Mouse (Mus musculus): ENCODE results near the gene Slc26a10. TPM values are rescaled to one million over a fixed set of nuclear protein-coding genes. Genes with fewer than 3 reads are reported as not detected.

Gene Slc26a10
- polyA plus RNA-seq, 1 experiment: 1.3 TPM

GRCm38 (mm10) chr10:127143228-127143627, 37.2 kb downstream of the Slc26a10 start:
- H3K4me3 ChIP-seq: no peak overlapping the region
- H3K36me3 ChIP-seq (ENCODE audit: control insufficient read depth, insufficient read depth): no peaks in the 10 kb centered on the region
- H3K4me2 ChIP-seq (ENCODE audit: low read depth): no peak overlapping the region
- no peak overlapping the region for H3ac ChIP-seq (ENCODE audit: control insufficient read depth, insufficient read length)
- TF ChIP-seq POLR2AphosphoS2 (IDR thresholded peaks at IDR 0.05; ENCODE audit: insufficient read length, low read depth) (no peak), TCF3 (IDR thresholded peaks at IDR 0.05; ENCODE audit: insufficient read length, low read depth) (no peak), MYOG (IDR thresholded peaks at IDR 0.05; ENCODE audit: control insufficient read depth in 1 of 3, insufficient read depth in 1 of 3, insufficient read length in 2 of 3, low read depth in 2 of 3) (no peak), MYOD1 (IDR thresholded peaks at IDR 0.05; ENCODE audit: control insufficient read depth in 1 of 3, insufficient read length in 2 of 3, low read depth in 2 of 3) (no peak), USF1 (IDR thresholded peaks at IDR 0.05; ENCODE audit: low read depth) (no peak), TCF12 (IDR thresholded peaks at IDR 0.05; ENCODE audit: insufficient read depth, poor library complexity, severe bottlenecking) (no peak), E2F4 (IDR thresholded peaks at IDR 0.05; ENCODE audit: insufficient read depth) (no peak), MAX (IDR thresholded peaks at IDR 0.05; ENCODE audit: low read depth) (no peak), CEBPB (IDR thresholded peaks at IDR 0.05; ENCODE audit: insufficient read depth, poor library complexity, severe bottlenecking) (no peak), REST (IDR thresholded peaks at IDR 0.05; ENCODE audit: insufficient read depth, insufficient read length) (no peak), POLR2A (IDR thresholded peaks at IDR 0.05; ENCODE audit: insufficient read length, low read depth) (no peak), SRF (IDR thresholded peaks at IDR 0.05; ENCODE audit: control insufficient read depth, insufficient read length, low read depth) (no peak)
- H3K27me3 ChIP-seq (ENCODE audit: control insufficient read depth, insufficient read depth, insufficient read length): no peaks in the 10 kb centered on the region
- H3K79me2 ChIP-seq (ENCODE audit: control insufficient read depth, insufficient read depth): no peaks in the 10 kb centered on the region

DNA sequence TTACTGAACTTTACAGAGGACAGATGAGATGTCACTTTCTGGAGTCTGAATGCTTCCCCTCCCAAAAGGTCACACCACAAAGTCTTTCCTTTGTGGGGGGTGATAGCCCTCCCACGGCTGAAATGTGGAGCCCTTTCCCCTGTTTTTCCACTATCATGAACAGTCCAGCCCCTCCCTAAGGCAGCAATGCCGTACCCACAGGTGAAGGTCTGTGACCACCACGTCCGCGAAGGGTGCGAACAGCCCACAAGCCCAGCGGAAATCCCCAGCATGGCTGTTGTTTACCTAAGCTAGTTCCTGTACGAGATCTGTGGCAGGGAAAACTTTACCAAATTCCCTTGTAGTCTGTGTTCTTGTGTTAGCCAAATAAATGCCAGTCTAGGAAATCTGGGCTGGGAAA, 38.9 kb downstream of the Slc26a10 start:
- H3K79me2 ChIP-seq (ENCODE audit: control insufficient read depth, insufficient read depth): no peaks in the 10 kb centered on the region
- H3K36me3 ChIP-seq (ENCODE audit: control insufficient read depth, insufficient read depth): no peaks in the 10 kb centered on the region
- no peaks in the 10 kb centered on the region for H3K27me3 ChIP-seq (ENCODE audit: control insufficient read depth, insufficient read depth, insufficient read length)
- H3ac ChIP-seq (ENCODE audit: control insufficient read depth, insufficient read length): no peak overlapping the region
- no peak overlapping the region for H3K4me3 ChIP-seq
- no peak for TF ChIP-seq MYOG (IDR thresholded peaks at IDR 0.05; ENCODE audit: control insufficient read depth in 1 of 3, insufficient read depth in 1 of 3, insufficient read length in 2 of 3, low read depth in 2 of 3)
- TF ChIP-seq TCF12 (IDR thresholded peaks at IDR 0.05; ENCODE audit: insufficient read depth, poor library complexity, severe bottlenecking): no peak
- no peak for TF ChIP-seq USF1 (IDR thresholded peaks at IDR 0.05; ENCODE audit: low read depth)
- TF ChIP-seq MYOD1 (IDR thresholded peaks at IDR 0.05; ENCODE audit: control insufficient read depth in 1 of 3, insufficient read length in 2 of 3, low read depth in 2 of 3): no peak
- TF ChIP-seq CEBPB (IDR thresholded peaks at IDR 0.05; ENCODE audit: insufficient read depth, poor library complexity, severe bottlenecking): no peak
- no peak for TF ChIP-seq SRF (IDR thresholded peaks at IDR 0.05; ENCODE audit: control insufficient read depth, insufficient read length, low read depth)
- no peak for TF ChIP-seq TCF3 (IDR thresholded peaks at IDR 0.05; ENCODE audit: insufficient read length, low read depth)
- no peak for TF ChIP-seq E2F4 (IDR thresholded peaks at IDR 0.05; ENCODE audit: insufficient read depth)
- no peak for TF ChIP-seq POLR2A (IDR thresholded peaks at IDR 0.05; ENCODE audit: insufficient read length, low read depth)
- TF ChIP-seq REST (IDR thresholded peaks at IDR 0.05; ENCODE audit: insufficient read depth, insufficient read length): no peak
- TF ChIP-seq MAX (IDR thresholded peaks at IDR 0.05; ENCODE audit: low read depth): no peak
- no peak for TF ChIP-seq POLR2AphosphoS2 (IDR thresholded peaks at IDR 0.05; ENCODE audit: insufficient read length, low read depth)
- no peak overlapping the region for H3K4me2 ChIP-seq (ENCODE audit: low read depth)

DNA sequence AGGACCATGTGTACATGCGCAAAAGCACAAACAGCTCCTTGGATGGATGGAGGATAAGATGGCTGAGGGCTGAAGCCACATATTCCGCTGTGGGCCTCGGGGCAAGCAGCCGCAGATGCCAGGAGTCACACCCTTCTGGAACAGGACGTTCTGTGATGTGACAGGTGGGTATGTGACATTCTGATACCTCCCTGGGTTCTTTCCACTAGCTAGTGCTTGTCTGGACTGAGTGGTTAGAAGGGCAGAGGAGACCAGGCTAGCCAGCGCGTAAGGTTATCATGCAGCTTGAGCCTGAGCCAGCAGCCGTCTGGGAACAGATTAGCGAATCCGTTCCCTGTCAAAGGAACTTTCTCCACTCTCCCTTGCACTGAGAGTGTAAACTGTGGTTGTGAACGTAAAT, 39.5 kb downstream of the Slc26a10 start:
- H3K4me3 ChIP-seq: no peak overlapping the region
- H3K27me3 ChIP-seq (ENCODE audit: control insufficient read depth, insufficient read depth, insufficient read length): no peaks in the 10 kb centered on the region
- no peaks in the 10 kb centered on the region for H3K79me2 ChIP-seq (ENCODE audit: control insufficient read depth, insufficient read depth)
- no peaks in the 10 kb centered on the region for H3K36me3 ChIP-seq (ENCODE audit: control insufficient read depth, insufficient read depth)
- no peak overlapping the region for H3K4me2 ChIP-seq (ENCODE audit: low read depth)
- no peak overlapping the region for H3ac ChIP-seq (ENCODE audit: control insufficient read depth, insufficient read length)
- no peak for TF ChIP-seq TCF12 (IDR thresholded peaks at IDR 0.05; ENCODE audit: insufficient read depth, poor library complexity, severe bottlenecking)
- no peak for TF ChIP-seq REST (IDR thresholded peaks at IDR 0.05; ENCODE audit: insufficient read depth, insufficient read length)
- TF ChIP-seq SRF (IDR thresholded peaks at IDR 0.05; ENCODE audit: control insufficient read depth, insufficient read length, low read depth): no peak
- TF ChIP-seq E2F4 (IDR thresholded peaks at IDR 0.05; ENCODE audit: insufficient read depth): no peak
- no peak for TF ChIP-seq POLR2AphosphoS2 (IDR thresholded peaks at IDR 0.05; ENCODE audit: insufficient read length, low read depth)
- TF ChIP-seq MYOG (IDR thresholded peaks at IDR 0.05; ENCODE audit: control insufficient read depth in 1 of 3, insufficient read depth in 1 of 3, insufficient read length in 2 of 3, low read depth in 2 of 3): no peak
- TF ChIP-seq TCF3 (IDR thresholded peaks at IDR 0.05; ENCODE audit: insufficient read length, low read depth): no peak
- TF ChIP-seq MAX (IDR thresholded peaks at IDR 0.05; ENCODE audit: low read depth): no peak
- no peak for TF ChIP-seq CEBPB (IDR thresholded peaks at IDR 0.05; ENCODE audit: insufficient read depth, poor library complexity, severe bottlenecking)
- no peak for TF ChIP-seq MYOD1 (IDR thresholded peaks at IDR 0.05; ENCODE audit: control insufficient read depth in 1 of 3, insufficient read length in 2 of 3, low read depth in 2 of 3)
- TF ChIP-seq POLR2A (IDR thresholded peaks at IDR 0.05; ENCODE audit: insufficient read length, low read depth): no peak
- TF ChIP-seq USF1 (IDR thresholded peaks at IDR 0.05; ENCODE audit: low read depth): no peak

- no peak overlapping the region for H3ac ChIP-seq (ENCODE audit: control insufficient read depth, insufficient read length)
- H3K79me2 ChIP-seq (ENCODE audit: control insufficient read depth, insufficient read depth): no peaks in the 10 kb centered on the region
- no peak overlapping the region for H3K4me2 ChIP-seq (ENCODE audit: low read depth)
- TF ChIP-seq SRF (IDR thresholded peaks at IDR 0.05; ENCODE audit: control insufficient read depth, insufficient read length, low read depth): no peak
- H3K36me3 ChIP-seq (ENCODE audit: control insufficient read depth, insufficient read depth): no peaks in the 10 kb centered on the region
- H3K4me3 ChIP-seq: no peak overlapping the region
- H3K27me3 ChIP-seq (ENCODE audit: control insufficient read depth, insufficient read depth, insufficient read length): no peaks in the 10 kb centered on the region
Observed at GRCm38 (mm10) chr10:127138328-127139141, 41.9 kb downstream of the Slc26a10 start.

Data from myocyte (in vitro differentiated cells).